ENCODE assay signal across 28 mouse cellular contexts in genomic region chr17:36952631-36953030, GRCm38 (mm10). TPM values are rescaled to one million over a fixed set of nuclear protein-coding genes. Genes with fewer than 3 reads are reported as not detected.
A peak's percentile ranks its signal among the peaks of the same experiment; 100 is the strongest.
DNase-seq lines count a peak whose midpoint lies in the region; ATAC-seq and TF ChIP-seq lines count a peak whose summit lies in the region.
"Had no signal": no experiment of that assay in that cellular context is flagged by ENCODE, and none has a peak within 500 bp of the region (broad histone marks: within the 10 kb centered on the region; RNA-seq: fewer than 3 reads in every experiment).

No protein-coding gene starts in this region.

- H3K4me3 ChIP-seq in hindbrain, postnatal 0 days (ENCODE audit: low read length): no peak overlapping the region
- H3K4me3 ChIP-seq in hindbrain, embryonic 16.5 days (ENCODE audit: low read length): no peak overlapping the region
- peak overlapping the region; percentile 73 for H3K4me3 ChIP-seq in testis, adult 2 months (ENCODE audit: control insufficient read depth, low read depth, low read length)

- H3K27me3 ChIP-seq in hindbrain, postnatal 0 days (ENCODE audit: insufficient read depth, low read length): no peaks in the 10 kb centered on the region
- no peaks in the 10 kb centered on the region for H3K27me3 ChIP-seq in hindbrain, embryonic 16.5 days (replicated peaks; ENCODE audit: control insufficient read depth, insufficient read depth, low read length)
- H3K27me3 ChIP-seq in testis, adult 2 months (ENCODE audit: control insufficient read depth, insufficient read depth, low read length): no peaks in the 10 kb centered on the region
- H3K27me3 ChIP-seq: forebrain, embryonic 13.5 days; heart, embryonic 12.5 days; hindbrain, embryonic 13.5 days had no signal

- no peak for ATAC-seq in hindbrain, postnatal 0 days
- ATAC-seq in hindbrain, embryonic 16.5 days: no peak
- ATAC-seq: activated CD4-positive, CD25-positive, alpha-beta regulatory T cell, adult 4 months had no signal

- no peak overlapping the region for H3K9ac ChIP-seq in hindbrain, postnatal 0 days (replicated peaks; ENCODE audit: low read length)
- no peak overlapping the region for H3K9ac ChIP-seq in hindbrain, embryonic 16.5 days (ENCODE audit: low read depth, low read length)
- H3K9ac ChIP-seq: forebrain, embryonic 13.5 days; heart, embryonic 15.5 days had no signal

- TF ChIP-seq CTCF in hindbrain, postnatal 0 days (IDR thresholded peaks at IDR 0.05; ENCODE audit: low read depth): no peak
- TF ChIP-seq CTCF in testis, adult 2 months (IDR thresholded peaks at IDR 0.05; ENCODE audit: control insufficient read depth, insufficient read depth, insufficient replicate concordance, low read depth, low read length): no peak

- H3K9me3 ChIP-seq in hindbrain, postnatal 0 days (ENCODE audit: low read length): no peaks in the 10 kb centered on the region
- H3K9me3 ChIP-seq in hindbrain, embryonic 16.5 days (ENCODE audit: control insufficient read depth, low read length): no peaks in the 10 kb centered on the region
- H3K9me3 ChIP-seq: forebrain, embryonic 10.5 days; forebrain, embryonic 13.5 days; heart, embryonic 12.5 days; heart, embryonic 15.5 days; hindbrain, embryonic 10.5 days; hindbrain, embryonic 13.5 days had no signal

- WGBS in hindbrain, postnatal 0 days: 86% methylated on average over 2 of the region's 2 CpGs
- WGBS in hindbrain, embryonic 16.5 days: 93% methylated on average over 2 of the region's 2 CpGs

- H3K36me3 ChIP-seq in hindbrain, postnatal 0 days (ENCODE audit: insufficient read depth, low read length): peaks cover 10% of the 10 kb centered on the region
- H3K36me3 ChIP-seq in hindbrain, embryonic 16.5 days (ENCODE audit: control insufficient read depth, insufficient read depth, low read length): peaks cover 12% of the 10 kb centered on the region
- H3K36me3 ChIP-seq in testis, adult 2 months (ENCODE audit: control insufficient read depth, insufficient read depth, low read length): no peaks in the 10 kb centered on the region; the same call in 1 of the 2 replicates

- 0 out of 2 replicates have a peak overlapping the region, but pooled peaks have one; percentile 74 for H3K27ac ChIP-seq in hindbrain, postnatal 0 days
- H3K27ac ChIP-seq in hindbrain, embryonic 16.5 days (ENCODE audit: low read depth, low read length): no peak overlapping the region
- H3K27ac ChIP-seq in testis, adult 2 months (ENCODE audit: control insufficient read depth, insufficient read depth, low read depth, low read length): no peak overlapping the region

- peaks cover 4% of the 10 kb centered on the region; the same call in 1 of the 2 replicates for H3K4me1 ChIP-seq in hindbrain, postnatal 0 days (ENCODE audit: insufficient read depth, low read length)
- H3K4me1 ChIP-seq in hindbrain, embryonic 16.5 days (ENCODE audit: control insufficient read depth, insufficient read depth, low read depth, low read length): peaks cover 16% of the 10 kb centered on the region
- 0 out of 2 replicates have a peak, but pooled peaks cover 2% of the 10 kb centered on the region for H3K4me1 ChIP-seq in testis, adult 2 months (ENCODE audit: control insufficient read depth, insufficient read depth, low read length)

- no peak overlapping the region for H3K4me2 ChIP-seq in hindbrain, postnatal 0 days (ENCODE audit: low read depth, low read length)
- no peak overlapping the region for H3K4me2 ChIP-seq in hindbrain, embryonic 16.5 days (ENCODE audit: low read length)

- peak; percentile 59 for DNase-seq in cerebellum, adult 11-12 months
- no peak for DNase-seq in cerebellum, postnatal 36 days
- peak; percentile 62 for DNase-seq in cerebellum, adult 9-11 months
- DNase-seq in cerebellum, postnatal 25 days: no peak
- DNase-seq in hindbrain, postnatal 0 days (ENCODE audit: low spot score): no peak
- no peak for DNase-seq in testis, postnatal 10 days (ENCODE audit: low spot score)
- DNase-seq: adrenal gland, adult 8-10 months; adrenal gland, postnatal 25 days; cerebellum, adult 18-20 months; gastrocnemius, postnatal 10 days; gastrocnemius, postnatal 36 days; heart, postnatal 10 days; heart, postnatal 36 days; kidney, adult 2 months had no signal

- no peak for TF ChIP-seq POLR2A in testis, adult 2 months (IDR thresholded peaks at IDR 0.05; ENCODE audit: control insufficient read depth, low read depth, low read length)

RNA-seq across cellular contexts. Expression of gene Ppp1r11, which starts 1.1 kb away (rescaled TPM):
- 28.4 and 28.5 TPM in 2 replicates for total RNA-seq in hindbrain, postnatal 0 days (2014; rRNA removed)
- 143 and 145 TPM in 2 replicates for polyA plus RNA-seq in hindbrain, postnatal 0 days (2015; fragmentation: Nextera tagmentation; extraction: Ambion mirVana)
- 156 and 165 TPM in 2 replicates for polyA plus RNA-seq in hindbrain, embryonic 16.5 days (2015; fragmentation: Nextera tagmentation; extraction: Ambion mirVana)
- 891 and 948 TPM in 2 replicates for polyA plus RNA-seq in testis, adult 2 months (2012; rRNA removed)

RNA-seq across cellular contexts. Expression of gene Znrd1, which starts 5.7 kb away (rescaled TPM):
- 45.0 and 52.7 TPM in 2 replicates for total RNA-seq in hindbrain, postnatal 0 days (2014; rRNA removed)
- polyA plus RNA-seq in hindbrain, postnatal 0 days (2015; fragmentation: Nextera tagmentation; extraction: Ambion mirVana): 49.3 and 51.2 TPM in 2 replicates
- polyA plus RNA-seq in hindbrain, embryonic 16.5 days (2015; fragmentation: Nextera tagmentation; extraction: Ambion mirVana): 48.8 and 51.7 TPM in 2 replicates
- polyA plus RNA-seq in testis, adult 2 months (2012; rRNA removed): 51.9 and 53.2 TPM in 2 replicates

RNA-seq across cellular contexts. Expression of gene Znrd1as, which starts 5.8 kb away (rescaled TPM):
- total RNA-seq in hindbrain, postnatal 0 days (2014; rRNA removed): 1.3 and 3.2 TPM in 2 replicates
- polyA plus RNA-seq in hindbrain, postnatal 0 days (2015; fragmentation: Nextera tagmentation; extraction: Ambion mirVana): 3.4 and 4.0 TPM in 2 replicates
- polyA plus RNA-seq in hindbrain, embryonic 16.5 days (2015; fragmentation: Nextera tagmentation; extraction: Ambion mirVana): 4.5 and 5.6 TPM in 2 replicates
- 60.1 and 64.5 TPM in 2 replicates for polyA plus RNA-seq in testis, adult 2 months (2012; rRNA removed)

RNA-seq across cellular contexts. Expression of gene Rnf39, which starts 9.9 kb away (rescaled TPM):
- 4.2 and 6.1 TPM in 2 replicates for total RNA-seq in hindbrain, postnatal 0 days (2014; rRNA removed)
- polyA plus RNA-seq in hindbrain, postnatal 0 days (2015; fragmentation: Nextera tagmentation; extraction: Ambion mirVana): 2.5 and 3.6 TPM in 2 replicates
- polyA plus RNA-seq in hindbrain, embryonic 16.5 days (2015; fragmentation: Nextera tagmentation; extraction: Ambion mirVana): 1.6 and 2.6 TPM in 2 replicates
- 0.32 TPM in 2 replicates for polyA plus RNA-seq in testis, adult 2 months (2012; rRNA removed)
- total RNA-seq: gastrocnemius, postnatal 36 days; granulocyte monocyte progenitor cell, adult 5-6 weeks had no signal
- polyA plus RNA-seq: activated CD4-positive, CD25-positive, alpha-beta regulatory T cell, adult 4 months; heart, embryonic 12.5 days had no signal

RNA-seq across cellular contexts. Expression of gene 2410137M14Rik, which starts 28.4 kb away (rescaled TPM):
- not detected in 2 replicates for total RNA-seq in hindbrain, postnatal 0 days (2014; rRNA removed)
- polyA plus RNA-seq in hindbrain, postnatal 0 days (2015; fragmentation: Nextera tagmentation; extraction: Ambion mirVana): 0.23 and 0.26 TPM in 2 replicates
- 0.36 and 0.50 TPM in 2 replicates for polyA plus RNA-seq in hindbrain, embryonic 16.5 days (2015; fragmentation: Nextera tagmentation; extraction: Ambion mirVana)
- polyA plus RNA-seq in testis, adult 2 months (2012; rRNA removed): 0.56 and 1.0 TPM in 2 replicates
- total RNA-seq: adrenal gland, adult 8-10 months; adrenal gland, postnatal 25 days; common myeloid progenitor, adult 5-6 weeks; gastrocnemius, postnatal 10 days; gastrocnemius, postnatal 36 days; granulocyte monocyte progenitor cell, adult 5-6 weeks; heart, postnatal 10 days; heart, postnatal 36 days had no signal
- polyA plus RNA-seq: activated CD4-positive, CD25-positive, alpha-beta regulatory T cell, adult 4 months; embryonic facial prominence, embryonic 14.5 days; forebrain, embryonic 10.5 days; heart, embryonic 15.5 days; hindbrain, embryonic 10.5 days; hindbrain, embryonic 13.5 days; intestine, embryonic 14.5 days; intestine, postnatal 0 days had no signal

Comparison
In these comparisons a context has a peak if more than half of its experiments do, and no peak if none do; other contexts are left out.
1. DNase-seq: peak in cerebellum, adult 11-12 months (single experiment) and cerebellum, adult 9-11 months (single experiment); none in cerebellum, postnatal 36 days (0 of 2), cerebellum, postnatal 25 days (0 of 2), hindbrain, postnatal 0 days (single experiment) and testis, postnatal 10 days (single experiment).